In genomic region chr8:123234918-123235519, GRCm38 (mm10) we compare ENCODE assay signal across 8 mouse cellular contexts. TPM values are rescaled to one million over a fixed set of nuclear protein-coding genes. Genes with fewer than 3 reads are reported as not detected.
A peak's percentile ranks its signal among the peaks of the same experiment; 100 is the strongest.
DNase-seq lines count a peak whose midpoint lies in the region; ATAC-seq and TF ChIP-seq lines count a peak whose summit lies in the region.

No protein-coding gene starts in this region.

- peak; percentile 12; the same call in 1 of the 2 replicates for ATAC-seq in lung, postnatal 0 days
- no peak for ATAC-seq in heart, embryonic 15.5 days (replicated peaks; ENCODE audit: insufficient number of reproducible peaks, insufficient read depth, low FRiP score, low read depth)
- no peak for ATAC-seq in erythroid progenitor cell, adult 5-6 weeks (replicated peaks; ENCODE audit: low FRiP score, poor library complexity, severe bottlenecking)

- no peak for TF ChIP-seq EP300 in lung, postnatal 0 days (IDR thresholded peaks at IDR 0.05)

- H3K4me2 ChIP-seq in lung, postnatal 0 days (replicated peaks; ENCODE audit: low read depth, low read length) = peak overlapping the region; percentile 95
- peak overlapping the region; percentile 97 for H3K4me2 ChIP-seq in heart, embryonic 15.5 days

- H3K27ac ChIP-seq in lung, postnatal 0 days (ENCODE audit: low read length) = no peak overlapping the region
- no peak overlapping the region for H3K27ac ChIP-seq in heart, embryonic 15.5 days
- H3K27ac ChIP-seq in olfactory bulb, adult 2 months (ENCODE audit: insufficient read depth, low read depth, low read length) = peak overlapping the region; percentile 85

- 0 out of 2 replicates have a peak, but pooled peaks cover 7% of the 10 kb centered on the region for H3K27me3 ChIP-seq in lung, postnatal 0 days (replicated peaks; ENCODE audit: insufficient read depth, low read length)
- peaks cover 35% of the 10 kb centered on the region for H3K27me3 ChIP-seq in heart, embryonic 15.5 days

- TF ChIP-seq CTCF in lung, postnatal 0 days (IDR thresholded peaks at IDR 0.05) = no peak
- no peak for TF ChIP-seq CTCF in olfactory bulb, adult 2 months (IDR thresholded peaks at IDR 0.05; ENCODE audit: insufficient read depth, low read depth, low read length)

- TF ChIP-seq POLR2A in olfactory bulb, adult 2 months (IDR thresholded peaks at IDR 0.05; ENCODE audit: insufficient read depth, low read depth, low read length) = no peak

- intact Hi-C loops in left cerebral cortex, postnatal 25 days (cut with DNase I) = no loop called here

- no peaks in the 10 kb centered on the region for H3K9me3 ChIP-seq in lung, postnatal 0 days (ENCODE audit: low read length)
- no peaks in the 10 kb centered on the region for H3K9me3 ChIP-seq in heart, embryonic 15.5 days (replicated peaks)

- DNase-seq in lung, postnatal 0 days (ENCODE audit: low spot score) = peak; percentile 40
- DNase-seq in lung, adult 18-20 months = no peak
- peak; percentile 52 for DNase-seq in cerebellum, adult 8-10 months
- peak; percentile 83 to 96 for DNase-seq in left cerebral cortex, postnatal 25 days (ENCODE audit: low spot score in 2 of 2)
- no peak for DNase-seq in adrenal gland, adult 18-20 months (ENCODE audit: low spot score in 2 of 2)

- no peak overlapping the region for H3K9ac ChIP-seq in lung, postnatal 0 days (replicated peaks; ENCODE audit: low read depth)
- peak overlapping the region; percentile 65 for H3K9ac ChIP-seq in heart, embryonic 15.5 days

- 21% methylated on average over 13 of the region's 13 CpGs for WGBS in lung, postnatal 0 days
- 36% methylated on average over 13 of the region's 13 CpGs for whole genome bisulfite sequencing in heart, embryonic 15.5 days
- WGBS in olfactory bulb, adult 2 months = 12% methylated on average over 13 of the region's 13 CpGs

- H3K36me3 ChIP-seq in lung, postnatal 0 days (ENCODE audit: insufficient read depth, low read length) = no peaks in the 10 kb centered on the region
- H3K36me3 ChIP-seq in heart, embryonic 15.5 days = no peaks in the 10 kb centered on the region

- H3K4me3 ChIP-seq in lung, postnatal 0 days (ENCODE audit: low read depth, low read length) = peak overlapping the region; percentile 60
- peak overlapping the region; percentile 67 for H3K4me3 ChIP-seq in heart, embryonic 15.5 days
- peak overlapping the region; percentile 61 for H3K4me3 ChIP-seq in olfactory bulb, adult 2 months (ENCODE audit: insufficient read depth, low read depth, low read length)

- H3K4me1 ChIP-seq in lung, postnatal 0 days (ENCODE audit: insufficient read depth, low read depth, low read length) = peaks cover 4% of the 10 kb centered on the region; the same call in 1 of the 2 replicates
- peaks cover 17% of the 10 kb centered on the region for H3K4me1 ChIP-seq in heart, embryonic 15.5 days (replicated peaks)
- H3K4me1 ChIP-seq in olfactory bulb, adult 2 months (ENCODE audit: control insufficient read depth, insufficient read depth, low read length) = peaks cover 35% of the 10 kb centered on the region

RNA-seq across cellular contexts. Expression of gene Spata2l, which starts 1.0 kb away (rescaled TPM):
- polyA plus RNA-seq in lung, postnatal 0 days (2015; fragmentation: Nextera tagmentation; extraction: Ambion mirVana) = 4.8 TPM in 2 replicates
- 3.4 and 4.5 TPM in 2 replicates for polyA plus RNA-seq in heart, embryonic 15.5 days (2015; fragmentation: Nextera tagmentation; extraction: Ambion mirVana)
- total RNA-seq in left cerebral cortex, postnatal 25 days (2021) = 100 to 1,000 TPM; 106 to 107 TPM
- not detected in 2 replicates for polyA plus RNA-seq in olfactory bulb, adult 2 months (2012; ENCODE audit: insufficient read depth, insufficient read length, low replicate concordance, missing spikeins)
- total RNA-seq in adrenal gland, adult 18-20 months (2021) = 10 to 100 TPM; 10.5 to 14.2 TPM
- total RNA-seq in erythroid progenitor cell, adult 5-6 weeks (2015; ENCODE audit: low replicate concordance) = 0.42 and 0.72 TPM in 2 replicates
- total RNA-seq in erythroid progenitor cell, adult 5-6 weeks (2017; ENCODE audit: low replicate concordance) = 1.7 TPM in 1 of 2 replicates, not detected in the other

RNA-seq across cellular contexts. Expression of gene Cdk10, which starts 10.4 kb away (rescaled TPM):
- 23.4 and 28.3 TPM in 2 replicates for polyA plus RNA-seq in lung, postnatal 0 days (2015; fragmentation: Nextera tagmentation; extraction: Ambion mirVana)
- polyA plus RNA-seq in heart, embryonic 15.5 days (2015; fragmentation: Nextera tagmentation; extraction: Ambion mirVana) = 17.7 and 20.8 TPM in 2 replicates
- 10 to 100 TPM; 83.4 to 88.0 TPM for total RNA-seq in left cerebral cortex, postnatal 25 days (2021)
- not detected in 2 replicates for polyA plus RNA-seq in olfactory bulb, adult 2 months (2012; ENCODE audit: insufficient read depth, insufficient read length, low replicate concordance, missing spikeins)
- total RNA-seq in adrenal gland, adult 18-20 months (2021) = 10 to 100 TPM; 49.6 to 62.2 TPM
- 3.2 and 9.2 TPM in 2 replicates for total RNA-seq in erythroid progenitor cell, adult 5-6 weeks (2015; ENCODE audit: low replicate concordance)
- 5.3 and 9.1 TPM in 2 replicates for total RNA-seq in erythroid progenitor cell, adult 5-6 weeks (2017; ENCODE audit: low replicate concordance)

RNA-seq across cellular contexts. Expression of gene Zfp276, which starts 19.0 kb away (rescaled TPM):
- 14.4 and 14.6 TPM in 2 replicates for polyA plus RNA-seq in lung, postnatal 0 days (2015; fragmentation: Nextera tagmentation; extraction: Ambion mirVana)
- 13.2 and 18.4 TPM in 2 replicates for polyA plus RNA-seq in heart, embryonic 15.5 days (2015; fragmentation: Nextera tagmentation; extraction: Ambion mirVana)
- total RNA-seq in left cerebral cortex, postnatal 25 days (2021) = 10 to 100 TPM; 20.6 to 23.0 TPM
- not detected in 2 replicates for polyA plus RNA-seq in olfactory bulb, adult 2 months (2012; ENCODE audit: insufficient read depth, insufficient read length, low replicate concordance, missing spikeins)
- total RNA-seq in adrenal gland, adult 18-20 months (2021) = 10 to 100 TPM; 21.6 to 23.5 TPM
- 3.6 and 13.8 TPM in 2 replicates for total RNA-seq in erythroid progenitor cell, adult 5-6 weeks (2015; ENCODE audit: low replicate concordance)
- total RNA-seq in erythroid progenitor cell, adult 5-6 weeks (2017; ENCODE audit: low replicate concordance) = 5.6 and 8.0 TPM in 2 replicates

RNA-seq across cellular contexts. Expression of gene Vps9d1, which starts 19.1 kb away (rescaled TPM):
- polyA plus RNA-seq in lung, postnatal 0 days (2015; fragmentation: Nextera tagmentation; extraction: Ambion mirVana) = 14.0 and 14.3 TPM in 2 replicates
- 19.2 and 22.7 TPM in 2 replicates for polyA plus RNA-seq in heart, embryonic 15.5 days (2015; fragmentation: Nextera tagmentation; extraction: Ambion mirVana)
- 10 to 100 TPM; 55.2 to 61.5 TPM for total RNA-seq in left cerebral cortex, postnatal 25 days (2021)
- not detected in 2 replicates for polyA plus RNA-seq in olfactory bulb, adult 2 months (2012; ENCODE audit: insufficient read depth, insufficient read length, low replicate concordance, missing spikeins)
- 10 to 100 TPM; 20.3 to 24.0 TPM for total RNA-seq in adrenal gland, adult 18-20 months (2021)
- total RNA-seq in erythroid progenitor cell, adult 5-6 weeks (2015; ENCODE audit: low replicate concordance) = 4.7 and 11.3 TPM in 2 replicates
- total RNA-seq in erythroid progenitor cell, adult 5-6 weeks (2017; ENCODE audit: low replicate concordance) = 9.2 and 16.8 TPM in 2 replicates

RNA-seq across cellular contexts. Expression of gene Spata33, which starts 22.4 kb away (rescaled TPM):
- 3.2 and 4.8 TPM in 2 replicates for polyA plus RNA-seq in lung, postnatal 0 days (2015; fragmentation: Nextera tagmentation; extraction: Ambion mirVana)
- polyA plus RNA-seq in heart, embryonic 15.5 days (2015; fragmentation: Nextera tagmentation; extraction: Ambion mirVana) = 3.6 and 4.4 TPM in 2 replicates
- 1 to 10 TPM; 7.3 to 8.5 TPM for total RNA-seq in left cerebral cortex, postnatal 25 days (2021)
- not detected in 2 replicates for polyA plus RNA-seq in olfactory bulb, adult 2 months (2012; ENCODE audit: insufficient read depth, insufficient read length, low replicate concordance, missing spikeins)
- 1 to 10 TPM; 3.4 to 3.6 TPM for total RNA-seq in adrenal gland, adult 18-20 months (2021)
- not detected in 2 replicates for total RNA-seq in erythroid progenitor cell, adult 5-6 weeks (2015; ENCODE audit: low replicate concordance)
- 0.26 and 2.3 TPM in 2 replicates for total RNA-seq in erythroid progenitor cell, adult 5-6 weeks (2017; ENCODE audit: low replicate concordance)

Comparison
In these comparisons a context has a peak if more than half of its experiments do, and no peak if none do; other contexts are left out.
1. DNase-seq: peak in lung, postnatal 0 days (single experiment), cerebellum, adult 8-10 months (single experiment) and left cerebral cortex, postnatal 25 days (2 of 2); none in lung, adult 18-20 months (0 of 2) and adrenal gland, adult 18-20 months (0 of 2).
2. RNA of gene Spata2l, which starts 1.0 kb away (total RNA-seq): 106 to 107 TPM in left cerebral cortex, postnatal 25 days and 10.5 to 14.2 TPM in adrenal gland, adult 18-20 months; 0.42 to 1.7 TPM in erythroid progenitor cell, adult 5-6 weeks; every median in the first group is over 4 times any median in the second.
3. RNA of gene Cdk10, which starts 10.4 kb away (total RNA-seq): 83.4 to 88.0 TPM in left cerebral cortex, postnatal 25 days and 49.6 to 62.2 TPM in adrenal gland, adult 18-20 months; 3.2 to 9.2 TPM in erythroid progenitor cell, adult 5-6 weeks; every median in the first group is over 4 times any median in the second.
4. Peak in every context shown above with its lines, with median percentiles within 50 percentile points of each other: H3K4me3 ChIP-seq.